Mouse (Mus musculus) neural tube, embryonic 11.5 days (tissue): Measurements from ENCODE around the gene Timm23. TPM values are rescaled to one million over a fixed set of nuclear protein-coding genes. Genes with fewer than 3 reads are reported as not detected.
"Not testable (repeated sequence)": the region's sequence is repeated elsewhere in the genome, so short reads cannot be mapped to it uniquely, and the experiment has no call there.

ENCODE experiments used
- ATAC-seq: fragments of 200-750 bp; cut with Nextera tagmentation; 2 replicates; pipeline ENCODE4 v1.8.0; 2017; ENCODE audit warnings: moderate number of reproducible peaks, mild to moderate bottlenecking, moderate TSS enrichment, moderate library complexity; ENCODE audit not compliant: insufficient read depth, low FRiP score, low TSS enrichment
- DNase-seq: peaks from one replicate; pipeline ENCODE4 v3.0.0-alpha.2; 2015; ENCODE audit warnings: low spot score
- H3K27ac ChIP-seq: fragments of 300-500 bp; sonication (generic); 2 replicates; pipeline ENCODE4 v1.5.1; 2014; ENCODE audit warnings: low read depth, mild to moderate bottlenecking, low read length
- H3K27me3 ChIP-seq: fragments of 300-500 bp; sonication (generic); 2 replicates; pipeline ENCODE4 v1.6.1; 2014; ENCODE audit warnings: mild to moderate bottlenecking, low read length, mixed read lengths; ENCODE audit not compliant: control insufficient read depth, insufficient read depth
- H3K36me3 ChIP-seq: fragments of 300-500 bp; sonication (generic); 2 replicates; pipeline ENCODE4 v1.6.1; 2014; ENCODE audit warnings: mild to moderate bottlenecking, low read length, moderate library complexity, mixed read lengths; ENCODE audit not compliant: control insufficient read depth, insufficient read depth
- H3K4me1 ChIP-seq: fragments of 300-500 bp; sonication (generic); 2 replicates; pipeline ENCODE4 v1.6.1; 2014; ENCODE audit warnings: low read length, mixed read lengths; ENCODE audit not compliant: control insufficient read depth, insufficient read depth
- H3K4me2 ChIP-seq: fragments of 300-500 bp; sonication (generic); 2 replicates; pipeline ENCODE4 v1.6.1; 2014; ENCODE audit warnings: low read depth, mild to moderate bottlenecking, moderate library complexity
- H3K4me3 ChIP-seq: fragments of 300-500 bp; sonication (generic); 2 replicates; pipeline ENCODE4 v1.5.1; 2014; ENCODE audit warnings: low read depth, low read length
- H3K9ac ChIP-seq: fragments of 300-500 bp; sonication (generic); 2 replicates; pipeline ENCODE4 v1.6.1; 2014; ENCODE audit warnings: mild to moderate bottlenecking, low read length
- H3K9me3 ChIP-seq: fragments of 300-500 bp; sonication (generic); 2 replicates; pipeline ENCODE4 v1.6.1; 2016; ENCODE audit warnings: low read length; ENCODE audit not compliant: control insufficient read depth
- WGBS: fragments of 180-500 bp; shearing (Covaris S2); extraction: QIAGEN DNeasy Blood & Tissue Kit; methylation state at CpG from one replicate; pipeline ENCODE4 v1.1.7; 2014; 5-methylcytosine and 5-hydroxymethylcytosine counted together
- polyA plus RNA-seq: library from polyadenylated mRNA; unstranded; fragments of >200 nt; fragmentation: Nextera tagmentation; extraction: Ambion mirVana; gene quantifications from 2 replicates; pipeline ENCODE4 v1.2.1, GENCODE M21; 2014

Timm23 gene
- polyA plus RNA-seq, 1 experiment from 2014 or later: 304 TPM

DNA sequence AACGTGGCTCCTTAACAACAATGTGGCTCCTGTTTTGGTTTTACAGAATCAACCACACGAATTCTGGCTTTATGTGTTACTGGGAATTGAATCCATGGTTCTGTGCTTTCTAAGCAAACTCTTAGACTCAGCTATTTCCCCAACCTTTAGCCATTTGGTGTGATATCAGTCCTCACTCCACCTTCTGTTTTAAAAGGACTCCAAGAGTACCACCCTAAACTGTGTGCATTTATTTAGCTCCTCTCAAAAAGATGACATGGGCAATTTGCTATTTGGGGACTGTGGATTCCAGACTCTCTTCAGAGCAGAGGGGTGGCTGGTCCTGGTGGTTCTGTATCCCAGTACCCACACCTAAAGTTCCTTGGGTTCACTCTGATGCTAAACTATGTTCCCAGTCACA lies 55.1 kb downstream of the Timm23 start:
- Histone ChIP-seq H3K27me3 (no peaks in the 10 kb centered on the region), H3K27ac (no peak overlapping the region), H3K9me3 (peaks cover 3% of the 10 kb centered on the region; the same call in 1 of the 2 replicates), H3K4me1 (no peaks in the 10 kb centered on the region), H3K9ac (no peak overlapping the region), H3K4me3 (no peak overlapping the region), H3K4me2 (no peak overlapping the region), H3K36me3 (no peaks in the 10 kb centered on the region)
- 68% methylated on average over 2 of the region's 2 CpGs for WGBS
- DNase-seq (no peak), ATAC-seq (no peak)

DNA sequence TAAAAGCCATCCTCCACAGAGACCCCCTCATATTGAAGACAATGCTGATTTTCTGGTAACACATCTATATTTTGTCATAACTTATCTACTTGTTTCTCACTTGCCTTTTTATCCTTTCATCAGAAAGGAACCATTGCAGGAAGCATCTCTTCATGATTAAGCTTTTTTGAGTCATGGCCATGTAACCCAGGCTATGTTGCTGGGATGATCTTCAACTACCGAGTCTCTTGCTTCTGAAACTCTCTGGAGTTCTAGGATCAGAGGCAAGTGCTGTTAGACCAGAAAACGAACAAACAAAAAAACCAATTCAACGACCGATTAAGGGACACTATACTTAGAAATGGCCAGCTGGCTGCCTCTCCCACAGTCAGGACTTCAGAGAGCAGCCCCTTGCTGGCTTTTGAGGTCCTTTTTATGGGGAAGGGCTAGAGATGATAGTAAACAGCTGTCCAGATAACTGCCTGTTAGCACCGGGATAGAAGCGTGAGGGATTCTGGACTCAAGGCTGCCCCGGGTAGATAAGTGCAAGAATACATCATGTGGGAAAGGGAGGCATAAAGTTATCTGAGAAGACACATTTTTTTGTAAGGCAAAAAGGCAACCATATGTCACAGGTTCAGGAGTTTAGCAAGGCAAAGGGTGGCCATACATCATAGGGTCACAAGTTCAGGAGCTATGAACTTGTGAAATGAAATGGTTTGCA lies 55.7 kb downstream of the Timm23 start:
- H3K4me3 ChIP-seq: no peak overlapping the region
- ATAC-seq (no peak), DNase-seq (no peak)
- no peaks in the 10 kb centered on the region for H3K36me3 ChIP-seq
- no peak overlapping the region for H3K27ac ChIP-seq
- no peak overlapping the region for H3K9ac ChIP-seq
- H3K4me2 ChIP-seq: no peak overlapping the region
- WGBS: 77% methylated on average over 7 of the region's 7 CpGs
- no peaks in the 10 kb centered on the region for H3K27me3 ChIP-seq
- no peaks in the 10 kb centered on the region for H3K4me1 ChIP-seq
- H3K9me3 ChIP-seq: peaks cover 3% of the 10 kb centered on the region; the same call in 1 of the 2 replicates

DNA sequence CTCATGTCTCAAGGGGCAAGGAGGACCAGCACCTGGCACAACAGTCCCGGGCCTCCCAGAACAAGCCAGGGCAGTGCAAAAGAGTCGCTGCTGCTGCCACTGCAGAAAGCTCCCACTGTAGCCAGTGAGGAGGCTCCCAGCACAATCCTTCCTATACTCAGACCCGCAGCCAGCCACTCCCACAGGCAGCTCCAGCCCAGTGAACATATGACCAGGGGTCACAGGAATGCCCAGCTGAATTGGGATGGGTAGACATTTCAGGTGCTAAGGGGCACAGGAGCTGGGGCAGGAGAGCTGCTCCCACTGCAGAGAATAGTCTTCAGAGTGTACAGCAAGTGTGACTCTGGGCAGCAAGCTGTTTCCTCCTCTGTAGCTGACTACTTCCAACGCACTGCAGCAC lies 56.3 kb downstream of the Timm23 start:
- 77% methylated on average over 4 of the region's 4 CpGs for WGBS
- no peak overlapping the region for H3K27ac ChIP-seq

DNA sequence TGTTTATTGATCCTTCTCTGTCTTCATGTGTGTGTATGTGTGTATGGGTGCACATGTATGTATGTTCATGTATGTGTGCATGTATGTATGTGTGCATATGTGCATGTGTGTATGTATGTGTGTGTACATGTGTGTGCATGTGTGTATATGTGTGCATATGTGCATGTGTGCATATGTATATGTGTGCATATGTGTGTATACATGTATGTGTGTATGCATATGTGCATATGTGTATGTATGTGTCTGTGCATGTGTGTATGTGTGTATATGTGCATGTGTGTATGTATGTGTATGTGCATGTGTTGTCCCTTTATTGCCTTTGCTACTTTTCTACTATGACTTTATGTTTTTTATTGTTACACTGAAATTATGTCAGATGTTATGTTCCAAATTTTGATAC lies 57.0 kb downstream of the Timm23 start:
- H3K4me1 ChIP-seq: no peaks in the 10 kb centered on the region
- no peak overlapping the region for H3K4me2 ChIP-seq
- DNase-seq (no peak), ATAC-seq (no peak)
- H3K9ac ChIP-seq: no peak overlapping the region
- H3K27ac ChIP-seq: no peak overlapping the region
- no peak overlapping the region for H3K4me3 ChIP-seq
- no peaks in the 10 kb centered on the region for H3K36me3 ChIP-seq
- H3K27me3 ChIP-seq: no peaks in the 10 kb centered on the region
- H3K9me3 ChIP-seq: peaks cover 3% of the 10 kb centered on the region; the same call in 1 of the 2 replicates

More for the DNA sequence above, 56.3 kb downstream of the Timm23 start:
- no peak for DNase-seq
- Histone ChIP-seq H3K4me3 (no peak overlapping the region), H3K9ac (no peak overlapping the region), H3K36me3 (no peaks in the 10 kb centered on the region), H3K9me3 (peaks cover 3% of the 10 kb centered on the region; the same call in 1 of the 2 replicates), H3K27me3 (no peaks in the 10 kb centered on the region), H3K4me1 (no peaks in the 10 kb centered on the region), H3K4me2 (no peak overlapping the region)
- no peak for ATAC-seq

DNA sequence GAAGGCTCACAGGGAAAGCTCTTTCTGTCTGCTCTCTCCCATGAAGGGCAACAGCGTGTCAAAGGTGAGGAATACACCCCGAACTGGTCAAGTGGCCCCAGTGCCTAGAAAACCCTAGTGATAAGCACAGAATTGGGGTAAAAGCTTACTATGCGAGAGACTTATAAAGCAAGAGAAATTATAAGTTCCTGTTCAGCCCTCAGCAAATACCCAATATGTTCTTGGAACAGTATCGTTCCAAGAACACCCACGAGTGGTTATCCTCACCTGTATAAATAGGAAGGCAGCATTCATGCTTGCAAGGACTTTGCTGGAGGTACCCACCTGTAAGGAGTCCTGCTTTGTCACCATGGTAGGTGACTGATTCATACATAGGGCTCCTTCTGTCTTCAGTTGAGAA lies 60.0 kb downstream of the Timm23 start, which contains the start of gene Msmb:
Gene Msmb (plus strand): TSS at position 301 of the 400 bp plus-strand sequence.
- ATAC-seq: no peak
- 88% methylated on average over 5 of the region's 5 CpGs for whole genome bisulfite sequencing
- H3K4me1 ChIP-seq: no peaks in the 10 kb centered on the region

DNA sequence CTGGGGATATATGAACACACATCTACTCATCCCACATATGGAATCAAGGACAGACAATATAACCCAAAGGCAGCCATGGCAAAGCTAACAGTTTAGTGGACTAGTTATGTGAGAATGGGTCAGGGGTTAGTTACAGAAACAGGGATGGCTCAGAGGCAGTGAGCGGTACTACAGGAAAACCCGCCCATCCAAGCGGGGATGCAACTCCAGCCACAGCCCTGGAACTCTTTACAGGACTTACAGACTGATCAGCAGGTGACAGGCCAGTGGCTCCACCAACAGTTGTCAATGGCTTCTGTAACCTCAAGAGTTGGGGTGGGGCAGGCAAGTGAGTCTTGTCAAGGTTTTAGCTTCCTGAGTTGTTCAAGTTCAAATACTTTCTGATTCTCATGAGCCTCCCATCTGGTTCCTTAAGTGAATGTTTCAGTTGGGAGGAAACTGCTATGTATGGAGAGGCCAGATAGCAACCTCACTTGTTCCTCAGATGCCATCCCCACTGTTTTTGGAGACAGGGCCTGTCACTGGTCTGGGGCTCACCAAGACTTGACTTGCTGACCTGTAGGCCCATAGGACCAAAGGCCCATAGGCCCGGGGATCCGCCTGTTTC lies 61.2 kb downstream of the Timm23 start:
- no peak overlapping the region for H3K27ac ChIP-seq
- 77% methylated on average over 5 of the region's 5 CpGs for WGBS
- H3K9ac ChIP-seq: no peak overlapping the region
- H3K9me3 ChIP-seq: no peaks in the 10 kb centered on the region
- no peak for ATAC-seq
- H3K4me3 ChIP-seq: no peak overlapping the region
- no peak overlapping the region for H3K4me2 ChIP-seq
- no peaks in the 10 kb centered on the region for H3K27me3 ChIP-seq
- H3K36me3 ChIP-seq: no peaks in the 10 kb centered on the region
- no peak for DNase-seq
- H3K4me1 ChIP-seq: no peaks in the 10 kb centered on the region

More for the DNA sequence above, 60.0 kb downstream of the Timm23 start, which contains the start of gene Msmb:
- no peaks in the 10 kb centered on the region for H3K27me3 ChIP-seq
- no peak for DNase-seq
- H3K4me2 ChIP-seq: no peak within 1 kb of the TSS
- no peak within 1 kb of the TSS for H3K9ac ChIP-seq
- no peak within 1 kb of the TSS for H3K27ac ChIP-seq
- no peaks in the 10 kb centered on the region for H3K36me3 ChIP-seq
- H3K4me3 ChIP-seq: no peak within 1 kb of the TSS
- H3K9me3 ChIP-seq: no peaks in the 10 kb centered on the region

DNA sequence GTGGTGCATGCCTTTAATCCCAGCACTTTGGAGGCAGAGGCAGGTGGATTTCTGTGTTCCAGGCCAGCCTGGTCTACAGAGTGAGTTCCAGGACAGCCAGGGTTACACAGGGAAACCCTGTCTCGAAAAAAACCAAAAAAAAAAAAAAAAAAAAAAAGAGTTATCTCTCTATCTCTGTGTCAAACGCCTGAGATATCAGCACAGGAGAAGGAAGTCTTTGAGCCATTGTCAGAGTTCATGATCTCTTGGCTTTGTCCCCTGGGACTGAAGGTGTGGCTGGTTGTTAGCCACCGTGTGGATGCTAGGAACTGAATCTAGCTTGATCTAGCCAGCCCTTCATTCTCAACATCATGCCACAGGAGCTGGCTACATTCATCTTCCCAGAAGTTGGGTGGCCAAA lies 65.2 kb downstream of the Timm23 start:
- not testable (repeated sequence) for DNase-seq, H3K9ac ChIP-seq, H3K9me3 ChIP-seq, H3K4me1 ChIP-seq, H3K4me3 ChIP-seq, ATAC-seq, H3K4me2 ChIP-seq, H3K27ac ChIP-seq, H3K27me3 ChIP-seq, H3K36me3 ChIP-seq
- 78% methylated on average over 3 of the region's 3 CpGs for WGBS

DNA sequence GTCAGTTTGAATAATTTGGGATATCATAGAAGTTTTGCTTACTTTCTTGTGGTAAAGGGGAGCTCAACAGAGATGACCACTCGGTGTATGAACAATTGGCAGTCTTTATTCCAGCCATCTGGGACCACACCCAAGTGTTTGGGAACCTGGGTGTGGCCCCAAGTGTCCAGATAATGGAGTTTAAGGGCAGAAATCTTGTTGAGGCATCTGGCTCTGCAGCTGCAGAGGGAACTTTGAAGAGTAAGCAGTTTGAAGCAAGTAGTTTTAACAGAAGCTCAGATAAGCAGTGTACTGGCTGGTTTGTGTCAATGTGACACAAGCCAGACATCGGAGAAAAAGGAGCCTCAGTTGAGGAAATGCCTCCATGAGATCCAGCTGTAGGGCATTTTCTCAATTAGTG lies 67.4 kb downstream of the Timm23 start:
- H3K27ac ChIP-seq: no peak overlapping the region
- H3K4me2 ChIP-seq: no peak overlapping the region
- no peak overlapping the region for H3K9ac ChIP-seq
- 78% methylated on average over 2 of the region's 2 CpGs for WGBS
- H3K4me3 ChIP-seq: no peak overlapping the region
- DNase-seq (no peak), ATAC-seq (no peak)
- H3K4me1 ChIP-seq: no peaks in the 10 kb centered on the region
- H3K27me3 ChIP-seq: no peaks in the 10 kb centered on the region
- no peaks in the 10 kb centered on the region for H3K36me3 ChIP-seq
- no peaks in the 10 kb centered on the region for H3K9me3 ChIP-seq

DNA sequence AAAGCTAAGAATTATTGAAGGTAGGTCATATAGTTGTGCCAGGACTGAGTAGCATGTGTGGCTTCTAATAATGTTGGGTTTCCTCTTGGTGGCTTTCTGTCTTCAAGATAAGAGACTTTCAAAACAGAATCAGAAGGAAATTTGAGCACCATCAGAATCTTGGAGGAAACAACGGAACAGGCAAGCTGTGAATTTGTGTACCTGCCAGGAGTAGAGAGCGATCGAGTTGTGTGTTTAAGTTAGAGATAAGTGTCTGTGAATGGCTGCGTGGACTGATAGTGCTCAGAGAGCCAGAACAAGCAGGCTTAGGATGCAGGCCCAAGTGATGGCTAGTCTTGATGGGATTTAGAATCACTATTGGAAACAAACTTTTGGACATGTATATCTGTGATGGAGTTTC lies 69.9 kb downstream of the Timm23 start:
- H3K4me2 ChIP-seq: no peak overlapping the region
- H3K27ac ChIP-seq: no peak overlapping the region
- DNase-seq: no peak
- H3K4me3 ChIP-seq: no peak overlapping the region
- no peaks in the 10 kb centered on the region for H3K9me3 ChIP-seq
- H3K36me3 ChIP-seq: no peaks in the 10 kb centered on the region
- 88% methylated on average over 4 of the region's 4 CpGs for WGBS
- no peaks in the 10 kb centered on the region for H3K27me3 ChIP-seq
- ATAC-seq: no peak
- H3K4me1 ChIP-seq: no peaks in the 10 kb centered on the region
- no peak overlapping the region for H3K9ac ChIP-seq
